In the genomic region with DNA sequence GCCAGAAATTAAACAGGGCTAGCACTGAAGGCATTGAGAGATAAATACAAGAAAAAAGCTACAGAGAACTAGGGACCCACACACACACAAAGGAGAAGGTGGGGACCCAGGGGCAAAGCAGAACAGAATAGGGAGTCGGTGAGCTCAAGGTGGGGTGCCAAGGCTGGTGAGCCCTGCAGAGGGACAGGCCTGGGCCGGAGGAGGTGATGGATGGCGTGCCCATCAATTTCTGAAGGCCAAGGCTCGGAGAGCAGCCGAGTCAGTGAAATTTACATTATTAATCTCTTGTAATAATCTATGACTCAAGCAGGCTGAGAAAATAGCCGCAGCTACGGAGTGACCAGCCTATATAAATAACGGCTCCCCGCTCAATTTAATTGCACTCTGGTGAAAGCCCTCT, we compare ENCODE assay signal across 12 mouse cellular contexts.
DNase-seq lines count a peak whose midpoint lies in the region; ATAC-seq and TF ChIP-seq lines count a peak whose summit lies in the region.
"Had no signal": no experiment of that assay in that cellular context is flagged by ENCODE, and none has a peak within 500 bp of the region (broad histone marks: within the 10 kb centered on the region; RNA-seq: fewer than 3 reads in every experiment).

No protein-coding gene starts in this region.

- no peak overlapping the region; the same call in 1 of the 2 replicates for H3K4me3 ChIP-seq in stomach, embryonic 14.5 days (ENCODE audit: low read depth, low read length)
- H3K4me3 ChIP-seq in stomach, postnatal 0 days (ENCODE audit: low read depth, low read length) = no peak overlapping the region
- H3K4me3 ChIP-seq in limb, embryonic 15.5 days = no peak overlapping the region
- peak overlapping the region; percentile 6; the same call in 1 of the 2 replicates for H3K4me3 ChIP-seq in stomach, embryonic 16.5 days (replicated peaks; ENCODE audit: low read length)

- no peak for TF ChIP-seq EP300 in stomach, postnatal 0 days (optimal IDR thresholded peaks at IDR 0.05)

- H3K9ac ChIP-seq in stomach, embryonic 14.5 days (replicated peaks; ENCODE audit: low read depth, low read length) = no peak overlapping the region
- H3K9ac ChIP-seq in stomach, postnatal 0 days (ENCODE audit: low read length) = no peak overlapping the region
- H3K9ac ChIP-seq in limb, embryonic 15.5 days = no peak overlapping the region
- H3K9ac ChIP-seq in stomach, embryonic 16.5 days (ENCODE audit: low read length) = no peak overlapping the region

- TF ChIP-seq CTCF in stomach, postnatal 0 days (IDR thresholded peaks at IDR 0.05; ENCODE audit: low read depth) = no peak

- no peak overlapping the region for H3K27ac ChIP-seq in stomach, embryonic 14.5 days (ENCODE audit: low read length)
- H3K27ac ChIP-seq in stomach, postnatal 0 days (replicated peaks) = no peak overlapping the region
- no peak overlapping the region for H3K27ac ChIP-seq in limb, embryonic 15.5 days
- no peak overlapping the region for H3K27ac ChIP-seq in stomach, embryonic 16.5 days (ENCODE audit: low read length)

- peaks cover 9% of the 10 kb centered on the region; the same call in 1 of the 2 replicates for H3K4me1 ChIP-seq in stomach, embryonic 14.5 days (ENCODE audit: control insufficient read depth, insufficient read depth, low read length)
- H3K4me1 ChIP-seq in stomach, postnatal 0 days (replicated peaks; ENCODE audit: control insufficient read depth, insufficient read depth) = no peaks in the 10 kb centered on the region
- H3K4me1 ChIP-seq in limb, embryonic 15.5 days = peaks cover 26% of the 10 kb centered on the region
- 0 out of 2 replicates have a peak, but pooled peaks cover 3% of the 10 kb centered on the region for H3K4me1 ChIP-seq in stomach, embryonic 16.5 days (ENCODE audit: control insufficient read depth, insufficient read depth, low read length)

- H3K27me3 ChIP-seq in stomach, embryonic 14.5 days (ENCODE audit: control insufficient read depth, insufficient read depth, low read length) = no peaks in the 10 kb centered on the region
- H3K27me3 ChIP-seq in stomach, postnatal 0 days (ENCODE audit: control insufficient read depth, insufficient read depth, low read length) = no peaks in the 10 kb centered on the region
- H3K27me3 ChIP-seq in limb, embryonic 15.5 days = peaks cover 36% of the 10 kb centered on the region
- H3K27me3 ChIP-seq in stomach, embryonic 16.5 days (ENCODE audit: control insufficient read depth, insufficient read depth, low read length) = 0 out of 2 replicates have a peak, but pooled peaks cover 15% of the 10 kb centered on the region

- 21% methylated on average over 9 of the region's 9 CpGs for WGBS in stomach, embryonic 14.5 days
- WGBS in stomach, postnatal 0 days = 38% methylated on average over 9 of the region's 9 CpGs
- WGBS in limb, embryonic 15.5 days = 38% methylated on average over 9 of the region's 9 CpGs
- WGBS in stomach, embryonic 16.5 days = 33% methylated on average over 9 of the region's 9 CpGs

- no peak for ATAC-seq in stomach, embryonic 14.5 days (ENCODE audit: insufficient number of reproducible peaks, insufficient read depth, low FRiP score, low read depth)
- no peak for ATAC-seq in stomach, postnatal 0 days (ENCODE audit: low FRiP score, low TSS enrichment)
- no peak for ATAC-seq in limb, embryonic 15.5 days (ENCODE audit: insufficient number of reproducible peaks, low FRiP score, low TSS enrichment, low read depth)
- no peak for ATAC-seq in stomach, embryonic 16.5 days (ENCODE audit: insufficient read depth, low FRiP score)
- ATAC-seq: inflammation-experienced regulatory T-cells, adult 6 months had no signal

- H3K4me2 ChIP-seq in stomach, embryonic 14.5 days (replicated peaks; ENCODE audit: low read depth, low read length) = peak overlapping the region; percentile 19
- no peak overlapping the region for H3K4me2 ChIP-seq in stomach, postnatal 0 days (replicated peaks; ENCODE audit: low read depth)
- H3K4me2 ChIP-seq in limb, embryonic 15.5 days = peak overlapping the region; percentile 20; the same call in 1 of the 2 replicates
- peak overlapping the region; percentile 47 for H3K4me2 ChIP-seq in stomach, embryonic 16.5 days (ENCODE audit: low read depth, low read length)

- no peaks in the 10 kb centered on the region for H3K9me3 ChIP-seq in stomach, embryonic 14.5 days (ENCODE audit: control insufficient read depth, low read depth, low read length)
- H3K9me3 ChIP-seq in stomach, postnatal 0 days (ENCODE audit: control insufficient read depth, low read length) = no peaks in the 10 kb centered on the region
- H3K9me3 ChIP-seq in limb, embryonic 15.5 days = no peaks in the 10 kb centered on the region
- H3K9me3 ChIP-seq in stomach, embryonic 16.5 days (replicated peaks; ENCODE audit: control insufficient read depth, low read length) = no peaks in the 10 kb centered on the region

- no peaks in the 10 kb centered on the region for H3K36me3 ChIP-seq in stomach, embryonic 14.5 days (ENCODE audit: control insufficient read depth, insufficient read depth, low read length)
- no peaks in the 10 kb centered on the region for H3K36me3 ChIP-seq in stomach, postnatal 0 days (ENCODE audit: control insufficient read depth, insufficient read depth, low read length)
- no peaks in the 10 kb centered on the region for H3K36me3 ChIP-seq in limb, embryonic 15.5 days
- no peaks in the 10 kb centered on the region for H3K36me3 ChIP-seq in stomach, embryonic 16.5 days (ENCODE audit: control insufficient read depth, insufficient read depth, low read length)

- DNase-seq in cerebellum, postnatal 10 days = peak; percentile 33 to 42
- no peak for DNase-seq in cerebellum, postnatal 36 days
- DNase-seq in stomach, postnatal 0 days (ENCODE audit: low spot score) = no peak
- DNase-seq in layer of hippocampus, postnatal 14 days (ENCODE audit: low spot score in 2 of 2) = no peak
- DNase-seq in layer of hippocampus, adult 9-10 months (ENCODE audit: low spot score) = no peak
- DNase-seq: adrenal gland, postnatal 25 days; cerebellum, adult 8-10 months; heart, adult 18-20 months had no signal

Comparison
In these comparisons a context has a peak if more than half of its experiments do, and no peak if none do; other contexts are left out.
1. DNase-seq: peak in cerebellum, postnatal 10 days (2 of 2); none in cerebellum, postnatal 36 days (0 of 2), stomach, postnatal 0 days (single experiment), layer of hippocampus, postnatal 14 days (0 of 2) and layer of hippocampus, adult 9-10 months (single experiment).